Mouse (Mus musculus): ENCODE data around the gene Usp7. TPM values are rescaled to one million over a fixed set of nuclear protein-coding genes. Genes with fewer than 3 reads are reported as not detected.

The Usp7 gene
- polyA plus RNA-seq, 1 experiment from 2014 or later, result 45.4 TPM

GRCm38 (mm10) chr16:8828636-8829563 lies 36.8 kb upstream of the Usp7 start:
- peak; percentile 57 for ATAC-seq (replicated peaks; ENCODE audit: low FRiP score, low TSS enrichment, low read depth)
- peaks cover 24% of the 10 kb centered on the region for H3K36me3 ChIP-seq (ENCODE audit: control insufficient read depth, insufficient read depth, low read length)

GRCm38 (mm10) chr16:8827366-8827765 lies 35.3 kb upstream of the Usp7 start:
- Histone ChIP-seq H3K4me3 (ENCODE audit: low read depth, low read length) (no peak overlapping the region), H3K4me1 (replicated peaks; ENCODE audit: control insufficient read depth, insufficient read depth, low read length) (peaks cover 8% of the 10 kb centered on the region), H3K4me2 (ENCODE audit: low read length) (no peak overlapping the region), H3K27me3 (replicated peaks; ENCODE audit: control insufficient read depth, insufficient read depth, low read length) (no peaks in the 10 kb centered on the region), H3K9me3 (ENCODE audit: control insufficient read depth, low read length) (no peaks in the 10 kb centered on the region), H3K9ac (ENCODE audit: low read length) (no peak overlapping the region), H3K36me3 (ENCODE audit: control insufficient read depth, insufficient read depth, low read length) (peaks cover 8% of the 10 kb centered on the region; the same call in 1 of the 2 replicates), H3K27ac (ENCODE audit: low read depth) (no peak overlapping the region)
- WGBS, result 86% methylated on average over 7 of the region's 7 CpGs
- ATAC-seq (replicated peaks; ENCODE audit: low FRiP score, low TSS enrichment, low read depth), result no peak
- DNase-seq (ENCODE audit: low spot score), result no peak

More at GRCm38 (mm10) chr16:8828636-8829563, 36.8 kb upstream of the Usp7 start:
- Histone ChIP-seq H3K4me2 (ENCODE audit: low read length) (peak overlapping the region; percentile 80), H3K4me3 (ENCODE audit: low read depth, low read length) (peak overlapping the region; percentile 47), H3K9me3 (ENCODE audit: control insufficient read depth, low read length) (no peaks in the 10 kb centered on the region), H3K27ac (ENCODE audit: low read depth) (peak overlapping the region; percentile 92), H3K9ac (ENCODE audit: low read length) (peak overlapping the region; percentile 46), H3K27me3 (replicated peaks; ENCODE audit: control insufficient read depth, insufficient read depth, low read length) (no peaks in the 10 kb centered on the region), H3K4me1 (replicated peaks; ENCODE audit: control insufficient read depth, insufficient read depth, low read length) (peaks cover 22% of the 10 kb centered on the region)
- no peak for DNase-seq (ENCODE audit: low spot score)
- 9% methylated on average over 33 of the region's 33 CpGs for WGBS

- Histone ChIP-seq H3K36me3 (ENCODE audit: control insufficient read depth, insufficient read depth, low read length) (no peaks in the 10 kb centered on the region), H3K4me2 (ENCODE audit: low read length) (no peak overlapping the region), H3K27ac (ENCODE audit: low read depth) (no peak overlapping the region), H3K4me1 (replicated peaks; ENCODE audit: control insufficient read depth, insufficient read depth, low read length) (no peaks in the 10 kb centered on the region), H3K9me3 (ENCODE audit: control insufficient read depth, low read length) (no peaks in the 10 kb centered on the region), H3K4me3 (ENCODE audit: low read depth, low read length) (no peak overlapping the region), H3K27me3 (replicated peaks; ENCODE audit: control insufficient read depth, insufficient read depth, low read length) (no peaks in the 10 kb centered on the region), H3K9ac (ENCODE audit: low read length) (no peak overlapping the region)
- WGBS, result 70% methylated on average over 2 of the region's 2 CpGs
- no peak for DNase-seq (ENCODE audit: low spot score)
- no peak for ATAC-seq (replicated peaks; ENCODE audit: low FRiP score, low TSS enrichment, low read depth)
Observed at GRCm38 (mm10) chr16:8823661-8824060, 31.6 kb upstream of the Usp7 start.

- no peaks in the 10 kb centered on the region for H3K36me3 ChIP-seq (ENCODE audit: control insufficient read depth, insufficient read depth, low read length)
- H3K9me3 ChIP-seq (ENCODE audit: control insufficient read depth, low read length), result no peaks in the 10 kb centered on the region
- WGBS, result 79% methylated on average over 4 of the region's 4 CpGs
- no peaks in the 10 kb centered on the region for H3K27me3 ChIP-seq (replicated peaks; ENCODE audit: control insufficient read depth, insufficient read depth, low read length)
- no peak overlapping the region for H3K4me2 ChIP-seq (ENCODE audit: low read length)
- DNase-seq (ENCODE audit: low spot score) (no peak), ATAC-seq (replicated peaks; ENCODE audit: low FRiP score, low TSS enrichment, low read depth) (no peak)
- no peak overlapping the region for H3K27ac ChIP-seq (ENCODE audit: low read depth)
- H3K4me1 ChIP-seq (replicated peaks; ENCODE audit: control insufficient read depth, insufficient read depth, low read length), result no peaks in the 10 kb centered on the region
- H3K9ac ChIP-seq (ENCODE audit: low read length), result no peak overlapping the region
- H3K4me3 ChIP-seq (ENCODE audit: low read depth, low read length), result no peak overlapping the region
Observed at GRCm38 (mm10) chr16:8822586-8822985, 30.5 kb upstream of the Usp7 start.

- Histone ChIP-seq H3K9me3 (ENCODE audit: control insufficient read depth, low read length) (no peaks in the 10 kb centered on the region), H3K4me2 (ENCODE audit: low read length) (no peak overlapping the region), H3K4me3 (ENCODE audit: low read depth, low read length) (no peak overlapping the region), H3K9ac (ENCODE audit: low read length) (no peak overlapping the region), H3K27ac (ENCODE audit: low read depth) (no peak overlapping the region), H3K36me3 (ENCODE audit: control insufficient read depth, insufficient read depth, low read length) (no peaks in the 10 kb centered on the region), H3K4me1 (replicated peaks; ENCODE audit: control insufficient read depth, insufficient read depth, low read length) (no peaks in the 10 kb centered on the region), H3K27me3 (replicated peaks; ENCODE audit: control insufficient read depth, insufficient read depth, low read length) (no peaks in the 10 kb centered on the region)
- DNase-seq (ENCODE audit: low spot score) (no peak), ATAC-seq (replicated peaks; ENCODE audit: low FRiP score, low TSS enrichment, low read depth) (no peak)
- WGBS, result 79% methylated on average over 1 of the region's 1 CpGs
Observed at GRCm38 (mm10) chr16:8821429-8821828, 29.3 kb upstream of the Usp7 start.

GRCm38 (mm10) chr16:8817872-8818271 lies 25.8 kb upstream of the Usp7 start:
- no peak overlapping the region for H3K4me2 ChIP-seq (ENCODE audit: low read length)
- no peak overlapping the region for H3K4me3 ChIP-seq (ENCODE audit: low read depth, low read length)
- no peaks in the 10 kb centered on the region for H3K36me3 ChIP-seq (ENCODE audit: control insufficient read depth, insufficient read depth, low read length)
- H3K9ac ChIP-seq (ENCODE audit: low read length), result no peak overlapping the region
- DNase-seq (ENCODE audit: low spot score), result no peak
- H3K27me3 ChIP-seq (replicated peaks; ENCODE audit: control insufficient read depth, insufficient read depth, low read length), result no peaks in the 10 kb centered on the region
- ATAC-seq (replicated peaks; ENCODE audit: low FRiP score, low TSS enrichment, low read depth), result no peak
- no peak overlapping the region for H3K27ac ChIP-seq (ENCODE audit: low read depth)
- 81% methylated on average over 4 of the region's 4 CpGs for WGBS
- H3K9me3 ChIP-seq (ENCODE audit: control insufficient read depth, low read length), result no peaks in the 10 kb centered on the region
- no peaks in the 10 kb centered on the region for H3K4me1 ChIP-seq (replicated peaks; ENCODE audit: control insufficient read depth, insufficient read depth, low read length)

GRCm38 (mm10) chr16:8810399-8811127 lies 18.5 kb upstream of the Usp7 start:
- Histone ChIP-seq H3K27me3 (replicated peaks; ENCODE audit: control insufficient read depth, insufficient read depth, low read length) (no peaks in the 10 kb centered on the region), H3K4me2 (ENCODE audit: low read length) (no peak overlapping the region), H3K4me1 (replicated peaks; ENCODE audit: control insufficient read depth, insufficient read depth, low read length) (no peaks in the 10 kb centered on the region), H3K27ac (ENCODE audit: low read depth) (no peak overlapping the region), H3K9ac (ENCODE audit: low read length) (no peak overlapping the region), H3K36me3 (ENCODE audit: control insufficient read depth, insufficient read depth, low read length) (no peaks in the 10 kb centered on the region), H3K4me3 (ENCODE audit: low read depth, low read length) (no peak overlapping the region), H3K9me3 (ENCODE audit: control insufficient read depth, low read length) (no peaks in the 10 kb centered on the region)
- 85% methylated on average over 14 of the region's 14 CpGs for WGBS
- DNase-seq (ENCODE audit: low spot score) (no peak), ATAC-seq (replicated peaks; ENCODE audit: low FRiP score, low TSS enrichment, low read depth) (no peak)

GRCm38 (mm10) chr16:8806703-8807102 lies 14.6 kb upstream of the Usp7 start:
- Histone ChIP-seq H3K4me3 (ENCODE audit: low read depth, low read length) (no peak overlapping the region), H3K36me3 (ENCODE audit: control insufficient read depth, insufficient read depth, low read length) (no peaks in the 10 kb centered on the region), H3K4me1 (replicated peaks; ENCODE audit: control insufficient read depth, insufficient read depth, low read length) (no peaks in the 10 kb centered on the region), H3K27ac (ENCODE audit: low read depth) (no peak overlapping the region), H3K4me2 (ENCODE audit: low read length) (no peak overlapping the region), H3K27me3 (replicated peaks; ENCODE audit: control insufficient read depth, insufficient read depth, low read length) (no peaks in the 10 kb centered on the region), H3K9ac (ENCODE audit: low read length) (no peak overlapping the region), H3K9me3 (ENCODE audit: control insufficient read depth, low read length) (no peaks in the 10 kb centered on the region)
- 26% methylated on average over 4 of the region's 4 CpGs for whole genome bisulfite sequencing
- ATAC-seq (replicated peaks; ENCODE audit: low FRiP score, low TSS enrichment, low read depth) (no peak), DNase-seq (ENCODE audit: low spot score) (peak; percentile 67)
